Mouse (Mus musculus) liver, postnatal 0 days (tissue): ENCODE results near the gene Ccdc83. TPM values are rescaled to one million over a fixed set of nuclear protein-coding genes. Genes with fewer than 3 reads are reported as not detected.
A peak's percentile ranks its signal among the peaks of the same experiment; 100 is the strongest.

ENCODE experiments used
- ATAC-seq: fragments of 200-750 bp; cut with Nextera tagmentation; 2 replicates; pipeline ENCODE4 v1.8.0; 2017; ENCODE audit warnings: mild to moderate bottlenecking, moderate library complexity
- DNase-seq: peaks from one replicate; pipeline ENCODE4 v3.0.0-alpha.2; 2016
- H3K27ac ChIP-seq: fragments of 300-500 bp; sonication (generic); 2 replicates; pipeline ENCODE4 v1.5.1; 2014; ENCODE audit warnings: antibody characterized with exemption, moderate library complexity, mild to moderate bottlenecking, low read depth
- H3K27me3 ChIP-seq: fragments of 300-500 bp; sonication (generic); 2 replicates; pipeline ENCODE4 v1.6.1; 2014; ENCODE audit warnings: low read length, control low read depth, mixed read lengths; ENCODE audit not compliant: insufficient read depth
- H3K36me3 ChIP-seq: fragments of 300-500 bp; sonication (generic); replicated peaks from 2 replicates; pipeline ENCODE4 v1.6.1; 2014; ENCODE audit warnings: mild to moderate bottlenecking, control low read depth, low read length, moderate library complexity, mixed read lengths; ENCODE audit not compliant: insufficient read depth
- H3K4me1 ChIP-seq: fragments of 300-500 bp; sonication (generic); 2 replicates; pipeline ENCODE4 v1.6.1; 2014; ENCODE audit warnings: antibody characterized with exemption, mild to moderate bottlenecking, control low read depth; ENCODE audit not compliant: insufficient read depth
- H3K4me2 ChIP-seq: fragments of 300-500 bp; sonication (generic); 2 replicates; pipeline ENCODE4 v1.6.1; 2014; ENCODE audit warnings: low read depth, mild to moderate bottlenecking, low read length, moderate library complexity, mixed read lengths
- H3K4me3 ChIP-seq: fragments of 300-500 bp; sonication (generic); 2 replicates; pipeline ENCODE4 v1.5.1; 2014; ENCODE audit warnings: low read depth, low read length
- H3K9ac ChIP-seq: fragments of 300-500 bp; sonication (generic); replicated peaks from 2 replicates; pipeline ENCODE4 v1.6.1; 2014; ENCODE audit warnings: mild to moderate bottlenecking, moderate library complexity
- H3K9me3 ChIP-seq: fragments of 300-500 bp; sonication (generic); 2 replicates; pipeline ENCODE4 v1.6.1; 2016; ENCODE audit warnings: mild to moderate bottlenecking, control low read depth, low read length, mixed read lengths
- CTCF ChIP-seq: sonication (generic); IDR thresholded peaks from 2 replicates; pipeline ENCODE4 v1.5.1; 2016; ENCODE audit warnings: antibody characterized with exemption, low read depth
- EP300 ChIP-seq: IDR thresholded peaks from 2 replicates; pipeline ENCODE4 v1.6.1; 2016; ENCODE audit warnings: antibody characterized with exemption, low read depth, mild to moderate bottlenecking
- WGBS: fragments of 180-500 bp; shearing (Covaris S2); extraction: QIAGEN DNeasy Blood & Tissue Kit; methylation state at CpG from one replicate; pipeline ENCODE4 v1.1.7; 2014; ENCODE audit not compliant: insufficient replicate concordance; 5-methylcytosine and 5-hydroxymethylcytosine counted together
- polyA plus RNA-seq: library from polyadenylated mRNA; unstranded; fragments of >200 nt; fragmentation: Nextera tagmentation; extraction: Ambion mirVana; gene quantifications from 2 replicates; pipeline ENCODE4 v1.2.1, GENCODE M21; 2015

The Ccdc83 gene
- not detected in 2 replicates for polyA plus RNA-seq

- no peaks in the 10 kb centered on the region for H3K36me3 ChIP-seq
- peak; percentile 78 for DNase-seq
- no peak within 1 kb of the TSS; the same call in 1 of the 2 replicates for H3K9ac ChIP-seq
- peak within 1 kb of the TSS; percentile 51 for H3K4me2 ChIP-seq
- no peaks in the 10 kb centered on the region for H3K9me3 ChIP-seq
- TF ChIP-seq CTCF, result peak; percentile 98
- TF ChIP-seq EP300, result no peak
- H3K27ac ChIP-seq, result no peak within 1 kb of the TSS
- 7% methylated on average over 28 of the region's 28 CpGs for WGBS
- no peaks in the 10 kb centered on the region for H3K4me1 ChIP-seq
- peak; percentile 79 for ATAC-seq
- no peaks in the 10 kb centered on the region for H3K27me3 ChIP-seq
- no peak within 1 kb of the TSS for H3K4me3 ChIP-seq
These were observed at the start of gene Ccdc83 for GRCm38 (mm10) chr7:90265289-90265970. Gene Ccdc83 (minus strand): TSS chr7:90265777.

- DNase-seq, result no peak
- H3K9me3 ChIP-seq, result no peaks in the 10 kb centered on the region
- no peak overlapping the region for H3K4me3 ChIP-seq
- H3K27ac ChIP-seq, result no peak overlapping the region
- peaks cover 5% of the 10 kb centered on the region; the same call in 1 of the 2 replicates for H3K4me1 ChIP-seq
- ATAC-seq, result no peak
- no peak overlapping the region for H3K4me2 ChIP-seq
- no peak overlapping the region for H3K9ac ChIP-seq
- 28% methylated on average over 3 of the region's 3 CpGs for WGBS
- TF ChIP-seq CTCF, result no peak
- TF ChIP-seq EP300, result no peak
- H3K36me3 ChIP-seq, result no peaks in the 10 kb centered on the region
- no peaks in the 10 kb centered on the region for H3K27me3 ChIP-seq
These were observed 47.8 kb upstream of the Ccdc83 start for GRCm38 (mm10) chr7:90313421-90313820.

GRCm38 (mm10) chr7:90312151-90312883, 46.7 kb upstream of the Ccdc83 start:
- Histone ChIP-seq H3K27me3 (no peaks in the 10 kb centered on the region), H3K27ac (no peak overlapping the region), H3K9me3 (no peaks in the 10 kb centered on the region), H3K4me1 (peaks cover 5% of the 10 kb centered on the region; the same call in 1 of the 2 replicates), H3K9ac (no peak overlapping the region), H3K4me3 (no peak overlapping the region), H3K4me2 (no peak overlapping the region), H3K36me3 (no peaks in the 10 kb centered on the region)
- 33% methylated on average over 7 of the region's 7 CpGs for WGBS
- TF ChIP-seq CTCF, result no peak
- TF ChIP-seq EP300, result no peak
- ATAC-seq, result no peak
- DNase-seq, result no peak

- TF ChIP-seq EP300, result no peak
- TF ChIP-seq CTCF, result no peak
- Histone ChIP-seq H3K27ac (no peak overlapping the region), H3K4me2 (no peak overlapping the region), H3K9ac (no peak overlapping the region), H3K27me3 (peaks cover 12% of the 10 kb centered on the region), H3K4me1 (peaks cover 5% of the 10 kb centered on the region; the same call in 1 of the 2 replicates), H3K9me3 (no peaks in the 10 kb centered on the region), H3K36me3 (no peaks in the 10 kb centered on the region), H3K4me3 (no peak overlapping the region)
- WGBS, result 62% methylated on average over 6 of the region's 6 CpGs
- ATAC-seq, result no peak
- DNase-seq, result no peak
These were observed 42.4 kb upstream of the Ccdc83 start for GRCm38 (mm10) chr7:90308003-90308402.

GRCm38 (mm10) chr7:90306968-90307367, 41.4 kb upstream of the Ccdc83 start:
- 71% methylated on average over 1 of the region's 1 CpGs for WGBS
- H3K27ac ChIP-seq, result no peak overlapping the region
- peaks cover 22% of the 10 kb centered on the region for H3K27me3 ChIP-seq
- no peak overlapping the region for H3K4me2 ChIP-seq
- no peak for DNase-seq
- TF ChIP-seq EP300, result no peak
- TF ChIP-seq CTCF, result no peak
- no peaks in the 10 kb centered on the region for H3K9me3 ChIP-seq
- no peak overlapping the region for H3K4me3 ChIP-seq
- no peaks in the 10 kb centered on the region for H3K36me3 ChIP-seq
- 0 out of 2 replicates have a peak, but pooled peaks cover 2% of the 10 kb centered on the region for H3K4me1 ChIP-seq
- no peak for ATAC-seq
- no peak overlapping the region for H3K9ac ChIP-seq

GRCm38 (mm10) chr7:90306079-90306478, 40.5 kb upstream of the Ccdc83 start:
- Histone ChIP-seq H3K9ac (no peak overlapping the region), H3K36me3 (no peaks in the 10 kb centered on the region), H3K27me3 (peaks cover 26% of the 10 kb centered on the region), H3K4me2 (no peak overlapping the region), H3K4me1 (0 out of 2 replicates have a peak, but pooled peaks cover 2% of the 10 kb centered on the region), H3K27ac (no peak overlapping the region), H3K9me3 (no peaks in the 10 kb centered on the region), H3K4me3 (no peak overlapping the region)
- ATAC-seq, result no peak
- 59% methylated on average over 3 of the region's 3 CpGs for WGBS
- no peak for DNase-seq
- TF ChIP-seq CTCF, result no peak
- no peak for TF ChIP-seq EP300
